Mouse (Mus musculus): ENCODE results near the gene Clec12a. TPM values are rescaled to one million over a fixed set of nuclear protein-coding genes. Genes with fewer than 3 reads are reported as not detected.

The Clec12a gene
- total and polyA plus RNA-seq, 2 experiments from 2014 or later = 0.33 to 0.49 TPM

GRCm38 (mm10) chr6:129359515-129359914 lies 17.0 kb downstream of the Clec12a start:
- H3K27me3 ChIP-seq (ENCODE audit: insufficient read depth, low read length) = no peaks in the 10 kb centered on the region
- no peak overlapping the region for H3K4me2 ChIP-seq (ENCODE audit: low read depth, low read length, poor library complexity, severe bottlenecking)
- no peaks in the 10 kb centered on the region for H3K9me3 ChIP-seq (ENCODE audit: low read length)
- 95% methylated on average over 2 of the region's 2 CpGs for WGBS
- no peak for TF ChIP-seq CTCF (IDR thresholded peaks at IDR 0.05)
- DNase-seq (ENCODE audit: low spot score) (no peak), ATAC-seq (ENCODE audit: low FRiP score) (no peak)
- H3K4me3 ChIP-seq (ENCODE audit: low read depth, low read length) = no peak overlapping the region
- H3K36me3 ChIP-seq (ENCODE audit: insufficient read depth, low read length) = no peaks in the 10 kb centered on the region
- H3K9ac ChIP-seq (replicated peaks; ENCODE audit: low read length, poor library complexity, severe bottlenecking) = no peak overlapping the region
- H3K27ac ChIP-seq (ENCODE audit: low read depth, low read length) = no peak overlapping the region
- no peaks in the 10 kb centered on the region for H3K4me1 ChIP-seq (ENCODE audit: insufficient read depth, low read length)

- no peaks in the 10 kb centered on the region for H3K27me3 ChIP-seq (ENCODE audit: insufficient read depth, low read length)
- no peaks in the 10 kb centered on the region for H3K9me3 ChIP-seq (ENCODE audit: low read length)
- no peaks in the 10 kb centered on the region for H3K4me1 ChIP-seq (ENCODE audit: insufficient read depth, low read length)
- DNase-seq (ENCODE audit: low spot score) (no peak), ATAC-seq (ENCODE audit: low FRiP score) (no peak)
- no peak overlapping the region for H3K9ac ChIP-seq (replicated peaks; ENCODE audit: low read length, poor library complexity, severe bottlenecking)
- 31% methylated on average over 1 of the region's 1 CpGs for WGBS
- no peaks in the 10 kb centered on the region for H3K36me3 ChIP-seq (ENCODE audit: insufficient read depth, low read length)
- H3K27ac ChIP-seq (ENCODE audit: low read depth, low read length) = no peak overlapping the region
- no peak overlapping the region for H3K4me2 ChIP-seq (ENCODE audit: low read depth, low read length, poor library complexity, severe bottlenecking)
- H3K4me3 ChIP-seq (ENCODE audit: low read depth, low read length) = no peak overlapping the region
- TF ChIP-seq CTCF (IDR thresholded peaks at IDR 0.05) = no peak
Measured at GRCm38 (mm10) chr6:129363942-129364341, 21.5 kb downstream of the Clec12a start.

GRCm38 (mm10) chr6:129365959-129366359 lies 23.5 kb downstream of the Clec12a start:
- Histone ChIP-seq H3K9ac (replicated peaks; ENCODE audit: low read length, poor library complexity, severe bottlenecking) (no peak overlapping the region), H3K4me2 (ENCODE audit: low read depth, low read length, poor library complexity, severe bottlenecking) (no peak overlapping the region), H3K9me3 (ENCODE audit: low read length) (no peaks in the 10 kb centered on the region), H3K4me3 (ENCODE audit: low read depth, low read length) (no peak overlapping the region), H3K4me1 (ENCODE audit: insufficient read depth, low read length) (no peaks in the 10 kb centered on the region), H3K36me3 (ENCODE audit: insufficient read depth, low read length) (no peaks in the 10 kb centered on the region), H3K27ac (ENCODE audit: low read depth, low read length) (no peak overlapping the region), H3K27me3 (ENCODE audit: insufficient read depth, low read length) (no peaks in the 10 kb centered on the region)
- WGBS = 10% methylated on average over 6 of the region's 6 CpGs
- TF ChIP-seq CTCF (IDR thresholded peaks at IDR 0.05) = peak; percentile 92
- DNase-seq (ENCODE audit: low spot score) (peak; percentile 90), ATAC-seq (ENCODE audit: low FRiP score) (peak; percentile 54; the same call in 1 of the 2 replicates)

GRCm38 (mm10) chr6:129369374-129370132 lies 27.1 kb downstream of the Clec12a start:
- 74% methylated on average over 7 of the region's 7 CpGs for WGBS
- no peak overlapping the region for H3K4me3 ChIP-seq (ENCODE audit: low read depth, low read length)
- no peak for TF ChIP-seq CTCF (IDR thresholded peaks at IDR 0.05)

GRCm38 (mm10) chr6:129374937-129375471 lies 32.5 kb downstream of the Clec12a start:
- no peak overlapping the region for H3K27ac ChIP-seq (ENCODE audit: low read depth, low read length)
- WGBS = 83% methylated on average over 2 of the region's 2 CpGs

More at GRCm38 (mm10) chr6:129369374-129370132, 27.1 kb downstream of the Clec12a start:
- Histone ChIP-seq H3K27ac (ENCODE audit: low read depth, low read length) (no peak overlapping the region), H3K4me2 (ENCODE audit: low read depth, low read length, poor library complexity, severe bottlenecking) (no peak overlapping the region), H3K36me3 (ENCODE audit: insufficient read depth, low read length) (no peaks in the 10 kb centered on the region), H3K9me3 (ENCODE audit: low read length) (no peaks in the 10 kb centered on the region), H3K9ac (replicated peaks; ENCODE audit: low read length, poor library complexity, severe bottlenecking) (no peak overlapping the region), H3K27me3 (ENCODE audit: insufficient read depth, low read length) (no peaks in the 10 kb centered on the region), H3K4me1 (ENCODE audit: insufficient read depth, low read length) (no peaks in the 10 kb centered on the region)
- ATAC-seq (ENCODE audit: low FRiP score) (no peak), DNase-seq (ENCODE audit: low spot score) (no peak)

GRCm38 (mm10) chr6:129380454-129380853 lies 38.0 kb downstream of the Clec12a start:
- H3K4me3 ChIP-seq (ENCODE audit: low read depth, low read length) = no peak overlapping the region
- no peak overlapping the region for H3K4me2 ChIP-seq (ENCODE audit: low read depth, low read length, poor library complexity, severe bottlenecking)
- ATAC-seq (ENCODE audit: low FRiP score) (no peak; the same call in 1 of the 2 replicates), DNase-seq (ENCODE audit: low spot score) (peak; percentile 56)
- no peak for TF ChIP-seq CTCF (IDR thresholded peaks at IDR 0.05)
- no peaks in the 10 kb centered on the region for H3K27me3 ChIP-seq (ENCODE audit: insufficient read depth, low read length)
- no peaks in the 10 kb centered on the region for H3K36me3 ChIP-seq (ENCODE audit: insufficient read depth, low read length)
- H3K9me3 ChIP-seq (ENCODE audit: low read length) = no peaks in the 10 kb centered on the region
- no peak overlapping the region for H3K9ac ChIP-seq (replicated peaks; ENCODE audit: low read length, poor library complexity, severe bottlenecking)
- H3K27ac ChIP-seq (ENCODE audit: low read depth, low read length) = no peak overlapping the region
- H3K4me1 ChIP-seq (ENCODE audit: insufficient read depth, low read length) = no peaks in the 10 kb centered on the region
- WGBS = 68% methylated on average over 4 of the region's 4 CpGs

More at GRCm38 (mm10) chr6:129374937-129375471, 32.5 kb downstream of the Clec12a start:
- TF ChIP-seq CTCF (IDR thresholded peaks at IDR 0.05) = no peak
- ATAC-seq (ENCODE audit: low FRiP score) (no peak), DNase-seq (ENCODE audit: low spot score) (no peak)
- Histone ChIP-seq H3K9ac (replicated peaks; ENCODE audit: low read length, poor library complexity, severe bottlenecking) (no peak overlapping the region), H3K4me2 (ENCODE audit: low read depth, low read length, poor library complexity, severe bottlenecking) (no peak overlapping the region), H3K9me3 (ENCODE audit: low read length) (no peaks in the 10 kb centered on the region), H3K4me3 (ENCODE audit: low read depth, low read length) (no peak overlapping the region), H3K36me3 (ENCODE audit: insufficient read depth, low read length) (no peaks in the 10 kb centered on the region), H3K4me1 (ENCODE audit: insufficient read depth, low read length) (no peaks in the 10 kb centered on the region), H3K27me3 (ENCODE audit: insufficient read depth, low read length) (no peaks in the 10 kb centered on the region)
